Mouse (Mus musculus) midbrain, embryonic 10.5 days (tissue): ENCODE measurements around the gene Wfikkn1. TPM values are rescaled to one million over a fixed set of nuclear protein-coding genes. Genes with fewer than 3 reads are reported as not detected.

ENCODE experiments used
- DNase-seq: peaks from one replicate; pipeline ENCODE4 v3.0.0-alpha.2; 2017; ENCODE audit warnings: low spot score
- H3K27ac ChIP-seq: fragments of 300-500 bp; sonication (generic); replicated peaks from 2 replicates; pipeline ENCODE4 v1.5.1; 2016; ENCODE audit warnings: mild to moderate bottlenecking
- H3K27me3 ChIP-seq: fragments of 300-500 bp; sonication (generic); 2 replicates; pipeline ENCODE4 v1.6.1; 2016; ENCODE audit warnings: low read depth, mild to moderate bottlenecking; ENCODE audit not compliant: poor library complexity, severe bottlenecking
- H3K36me3 ChIP-seq: fragments of 300-500 bp; sonication (generic); 2 replicates; pipeline ENCODE4 v1.6.1; 2016; ENCODE audit warnings: mild to moderate bottlenecking, moderate library complexity
- H3K4me1 ChIP-seq: fragments of 300-500 bp; sonication (generic); 2 replicates; pipeline ENCODE4 v1.6.1; 2016
- H3K4me3 ChIP-seq: fragments of 300-500 bp; sonication (generic); 2 replicates; pipeline ENCODE4 v1.5.1; 2016; ENCODE audit warnings: mild to moderate bottlenecking, moderate library complexity
- H3K9me3 ChIP-seq: fragments of 300-500 bp; sonication (generic); replicated peaks from 2 replicates; pipeline ENCODE4 v1.6.1; 2016; ENCODE audit warnings: mild to moderate bottlenecking
- WGBS: fragments of 180-500 bp; shearing (Covaris S2); methylation state at CpG from one replicate; pipeline ENCODE4 v1.1.7; 2016; 5-methylcytosine and 5-hydroxymethylcytosine counted together
- microRNA-seq: library from miRNA; unstranded; fragments of <30 nt; microRNA quantifications from one replicate; pipeline ENCODE4, GENCODE M21; 2017
- polyA plus RNA-seq: library from polyadenylated mRNA; unstranded; fragments of >200 nt; fragmentation: Nextera tagmentation; extraction: Ambion mirVana; gene quantifications from 2 replicates; pipeline ENCODE4 v1.2.1, GENCODE M21; 2016

Wfikkn1 gene
- polyA plus RNA-seq, 1 experiment from 2014 or later, result 19.7 TPM

- Histone ChIP-seq H3K4me3 (peak overlapping the region; percentile 89; the same call in 1 of the 2 replicates), H3K27me3 (no peaks in the 10 kb centered on the region), H3K4me1 (peaks cover 88% of the 10 kb centered on the region), H3K27ac (no peak overlapping the region), H3K9me3 (no peaks in the 10 kb centered on the region), H3K36me3 (peaks cover 68% of the 10 kb centered on the region)
- DNase-seq, result no peak
- 90% methylated on average over 4 of the region's 4 CpGs for WGBS
These were observed 50.4 kb downstream of the Wfikkn1 start for GRCm38 (mm10) chr17:25830200-25830753.

- peak; percentile 41 for DNase-seq
- peak overlapping the region; percentile 95 for H3K27ac ChIP-seq
These were observed 51.1 kb downstream of the Wfikkn1 start for GRCm38 (mm10) chr17:25829558-25830017.

GRCm38 (mm10) chr17:25828712-25829557, 51.7 kb downstream of the Wfikkn1 start, which contains the start of gene Jmjd8:
TSS of gene Jmjd8 (plus strand) at chr17:25828867.
- WGBS, result 1% methylated on average over 32 of the region's 32 CpGs
- no peaks in the 10 kb centered on the region for H3K27me3 ChIP-seq
- peaks cover 60% of the 10 kb centered on the region for H3K36me3 ChIP-seq
- DNase-seq, result peak; percentile 88
- H3K9me3 ChIP-seq, result no peaks in the 10 kb centered on the region
- peaks cover 88% of the 10 kb centered on the region for H3K4me1 ChIP-seq
- H3K4me3 ChIP-seq, result peak within 1 kb of the TSS; percentile 89
- peak within 1 kb of the TSS; percentile 95 for H3K27ac ChIP-seq

More at GRCm38 (mm10) chr17:25829558-25830017, 51.1 kb downstream of the Wfikkn1 start:
- WGBS, result 47% methylated on average over 8 of the region's 8 CpGs
- peak overlapping the region; percentile 89 for H3K4me3 ChIP-seq
- H3K4me1 ChIP-seq, result peaks cover 88% of the 10 kb centered on the region
- H3K9me3 ChIP-seq, result no peaks in the 10 kb centered on the region
- H3K36me3 ChIP-seq, result peaks cover 63% of the 10 kb centered on the region
- no peaks in the 10 kb centered on the region for H3K27me3 ChIP-seq

DNA sequence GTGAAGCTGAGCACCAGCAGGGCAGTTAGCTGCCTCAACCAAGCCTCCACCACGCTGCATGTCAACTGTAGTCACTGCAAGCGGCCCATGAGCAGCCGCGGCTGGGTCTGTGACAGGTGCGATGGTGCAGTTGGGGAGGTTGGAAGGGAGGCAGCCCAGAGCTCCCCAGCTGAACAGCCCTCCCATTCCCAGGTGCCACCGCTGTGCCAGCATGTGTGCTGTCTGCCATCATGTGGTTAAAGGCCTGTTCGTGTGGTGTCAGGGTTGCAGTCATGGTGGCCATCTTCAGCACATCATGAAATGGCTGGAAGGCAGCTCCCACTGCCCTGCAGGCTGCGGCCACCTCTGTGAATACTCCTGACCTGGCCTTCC, 52.4 kb downstream of the Wfikkn1 start:
- H3K36me3 ChIP-seq, result peaks cover 60% of the 10 kb centered on the region
- no peak for DNase-seq

More for the DNA sequence above, 52.4 kb downstream of the Wfikkn1 start:
- Histone ChIP-seq H3K4me1 (peaks cover 84% of the 10 kb centered on the region), H3K9me3 (no peaks in the 10 kb centered on the region), H3K4me3 (peak overlapping the region; percentile 89), H3K27ac (peak overlapping the region; percentile 95), H3K27me3 (no peaks in the 10 kb centered on the region)
- WGBS, result 83% methylated on average over 8 of the region's 8 CpGs

Small RNAs within 50 kb of the gene (microRNA-seq; reads per million reads assigned to microRNA genes)
- not detected for gene Mir3082

Other genes starting within 250 kb of the Wfikkn1 start
- gene Gng13, start 163.7 kb downstream of the Wfikkn1 start, polyA plus RNA-seq, result 0.51 and 0.77 TPM in 2 replicates
- 55.9 and 58.9 TPM in 2 replicates for gene Chtf18, start 153.4 kb downstream of the Wfikkn1 start, polyA plus RNA-seq
- gene Rpusd1, start 153.2 kb downstream of the Wfikkn1 start, polyA plus RNA-seq, result 22.5 and 24.7 TPM in 2 replicates
- not detected in 2 replicates for gene Mslnl, start 144.8 kb downstream of the Wfikkn1 start, polyA plus RNA-seq
- gene Msln, start 126.5 kb downstream of the Wfikkn1 start, polyA plus RNA-seq, result 0.16 TPM in 1 of 2 replicates, not detected in the other
- gene Narfl, start 107.1 kb downstream of the Wfikkn1 start, polyA plus RNA-seq, result 28.1 and 29.5 TPM in 2 replicates
- gene Haghl, start 95.2 kb downstream of the Wfikkn1 start, polyA plus RNA-seq, result 75.8 and 103 TPM in 2 replicates
- gene Ccdc78, start 94.3 kb downstream of the Wfikkn1 start, polyA plus RNA-seq, result 0.79 and 1.2 TPM in 2 replicates
- 71.8 and 88.0 TPM in 2 replicates for gene Fam173a, start 88.0 kb downstream of the Wfikkn1 start, polyA plus RNA-seq
- gene AC134908.4, start 85.2 kb downstream of the Wfikkn1 start, polyA plus RNA-seq, result 2.9 TPM in 1 of 2 replicates, not detected in the other
- gene Metrn, start 83.7 kb downstream of the Wfikkn1 start, polyA plus RNA-seq, result 174 and 205 TPM in 2 replicates
- 9.3 and 12.4 TPM in 2 replicates for gene Fbxl16, start 71.8 kb downstream of the Wfikkn1 start, polyA plus RNA-seq
- 31.7 and 32.2 TPM in 2 replicates for gene Wdr24, start 57.2 kb downstream of the Wfikkn1 start, polyA plus RNA-seq
- gene Jmjd8, start 52.0 kb downstream of the Wfikkn1 start, polyA plus RNA-seq, result 58.7 and 68.4 TPM in 2 replicates
- 381 and 403 TPM in 2 replicates for gene Stub1, start 47.5 kb downstream of the Wfikkn1 start, polyA plus RNA-seq
- 1.7 and 2.7 TPM in 2 replicates for gene Rhbdl1, start 43.6 kb downstream of the Wfikkn1 start, polyA plus RNA-seq
- 1.7 and 2.2 TPM in 2 replicates for gene Gm20683, start 39.1 kb downstream of the Wfikkn1 start, polyA plus RNA-seq
- 23.9 and 25.2 TPM in 2 replicates for gene Rhot2, start 36.0 kb downstream of the Wfikkn1 start, polyA plus RNA-seq
- gene Wdr90, start 19.4 kb downstream of the Wfikkn1 start, polyA plus RNA-seq, result 53.4 and 53.9 TPM in 2 replicates
- 9.9 and 17.1 TPM in 2 replicates for gene Mcrip2, start 12.1 kb downstream of the Wfikkn1 start, polyA plus RNA-seq
- gene Mettl26, start 5.8 kb downstream of the Wfikkn1 start, polyA plus RNA-seq, result 74.3 and 80.4 TPM in 2 replicates
- 29.8 and 33.6 TPM in 2 replicates for gene Rab40c, start 38.9 kb upstream of the Wfikkn1 start, polyA plus RNA-seq
- gene Pigq, start 64.1 kb upstream of the Wfikkn1 start, polyA plus RNA-seq, result 64.8 and 67.8 TPM in 2 replicates
- gene Nhlrc4, start 64.1 kb upstream of the Wfikkn1 start, polyA plus RNA-seq, result 0.34 TPM in 1 of 2 replicates, not detected in the other
- gene A930017K11Rik, start 71.7 kb upstream of the Wfikkn1 start, polyA plus RNA-seq, result 0.06 and 0.19 TPM in 2 replicates
- gene Capn15, start 104.9 kb upstream of the Wfikkn1 start, polyA plus RNA-seq, result 27.6 and 29.5 TPM in 2 replicates
- gene Rab11fip3, start 188.7 kb upstream of the Wfikkn1 start, polyA plus RNA-seq, result 20.6 and 26.9 TPM in 2 replicates
- 27.8 and 28.2 TPM in 2 replicates for gene Decr2, start 209.5 kb upstream of the Wfikkn1 start, polyA plus RNA-seq
- 87.4 and 106 TPM in 2 replicates for gene Nme4, start 214.7 kb upstream of the Wfikkn1 start, polyA plus RNA-seq
- gene Tmem8, start 232.4 kb upstream of the Wfikkn1 start, polyA plus RNA-seq, result 1.6 and 2.0 TPM in 2 replicates
- 301 and 332 TPM in 2 replicates for gene Mrpl28, start 242.6 kb upstream of the Wfikkn1 start, polyA plus RNA-seq